Mouse (Mus musculus) regulatory T cell (primary cell): Measurements from ENCODE around the gene Sparc.

Experiments used
- in situ Hi-C: fragments of 300-600 bp; cut with MboI, MseI; formaldehyde crosslinking; loops from one replicate; pipeline ENCODE4 v1.15.1; 2025; ENCODE audit warnings: high pct_unique_total_duplicates

Gene Sparc

DNA sequence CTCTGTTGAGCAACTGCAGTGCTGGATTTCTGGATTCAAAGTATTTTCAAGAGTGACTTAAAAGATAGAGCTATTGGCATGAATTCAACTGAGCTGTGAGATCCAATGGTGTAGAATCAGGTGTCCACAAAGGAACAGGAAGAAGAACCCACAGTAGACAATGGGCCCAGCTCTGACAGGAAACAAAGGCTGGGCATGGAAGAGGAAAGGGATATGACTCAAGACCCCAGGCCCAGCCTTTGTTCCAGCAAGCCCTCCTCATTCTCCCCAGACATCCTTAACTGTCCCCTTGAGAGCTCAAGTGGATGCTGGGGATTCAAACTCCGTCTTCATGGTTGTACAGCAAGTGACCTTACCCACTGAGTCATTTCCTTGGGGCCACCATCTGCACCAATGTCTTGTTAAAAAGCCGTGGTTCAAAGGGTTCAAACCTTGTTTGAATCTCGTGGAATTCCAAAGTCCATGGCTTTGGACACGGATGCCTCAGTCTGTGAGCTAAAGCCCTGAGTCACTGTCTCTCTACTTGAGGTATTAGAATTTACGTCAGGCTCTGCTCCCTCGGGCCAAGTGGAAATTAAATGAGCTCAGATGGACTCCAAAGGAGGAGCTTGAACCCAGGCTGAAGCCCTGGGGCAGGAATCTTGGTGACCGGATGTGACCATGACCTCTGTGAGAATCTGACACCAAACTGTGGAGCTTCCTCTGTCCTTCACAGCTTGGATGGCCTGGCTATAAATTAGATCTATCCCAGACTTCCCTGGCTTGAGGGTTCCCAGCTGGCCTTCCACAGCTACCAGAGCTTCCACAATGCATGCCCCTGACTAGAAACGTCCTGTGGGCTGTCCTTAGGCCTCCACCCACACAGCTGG is 17.1 kb downstream of the Sparc start:
- in situ Hi-C loops, result loop anchor here (5.0 kb wide), 1 partner anchor 36 kb away; no protein-coding TSS in a partner anchor

DNA sequence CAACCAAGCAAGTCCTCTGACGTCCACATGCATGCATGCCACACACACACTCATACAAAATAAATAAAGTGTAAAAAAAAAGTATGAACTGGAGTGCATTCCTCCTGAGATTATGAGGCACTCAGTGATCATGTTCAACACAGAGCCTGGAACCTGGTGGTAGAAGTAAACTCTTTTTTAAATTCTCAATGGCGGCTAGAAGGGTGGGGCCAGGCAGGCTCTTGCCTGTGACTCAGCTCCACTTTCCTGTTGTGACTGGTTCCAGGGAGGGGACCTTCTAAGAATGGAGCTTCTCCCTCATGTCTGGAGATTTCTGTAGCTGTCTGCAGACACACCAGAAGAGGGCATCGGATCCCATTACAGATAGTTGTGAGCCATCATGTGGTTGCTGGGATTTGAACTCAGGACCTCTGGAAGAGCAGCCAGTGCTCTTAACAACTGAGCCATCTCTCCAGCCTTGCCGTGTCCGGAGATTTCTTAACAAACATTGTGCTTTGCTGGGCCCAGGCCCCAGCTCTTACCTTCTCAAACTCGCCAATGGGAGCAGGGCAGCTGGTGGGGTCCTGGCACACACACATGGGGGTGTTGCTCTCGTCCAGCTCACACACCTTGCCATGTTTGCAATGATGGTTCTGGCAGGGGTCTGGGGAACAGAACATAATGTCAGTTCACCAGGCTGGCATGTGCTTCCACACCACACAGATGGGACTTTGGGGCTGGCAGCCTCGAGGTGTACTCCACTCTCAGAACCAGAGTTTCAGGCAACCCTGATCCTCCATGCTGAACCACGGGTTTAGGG is 18.1 kb downstream of the Sparc start:
- in situ Hi-C loops, result loop anchor here (5.0 kb wide), 1 partner anchor 37 kb away; no protein-coding TSS in a partner anchor

DNA sequence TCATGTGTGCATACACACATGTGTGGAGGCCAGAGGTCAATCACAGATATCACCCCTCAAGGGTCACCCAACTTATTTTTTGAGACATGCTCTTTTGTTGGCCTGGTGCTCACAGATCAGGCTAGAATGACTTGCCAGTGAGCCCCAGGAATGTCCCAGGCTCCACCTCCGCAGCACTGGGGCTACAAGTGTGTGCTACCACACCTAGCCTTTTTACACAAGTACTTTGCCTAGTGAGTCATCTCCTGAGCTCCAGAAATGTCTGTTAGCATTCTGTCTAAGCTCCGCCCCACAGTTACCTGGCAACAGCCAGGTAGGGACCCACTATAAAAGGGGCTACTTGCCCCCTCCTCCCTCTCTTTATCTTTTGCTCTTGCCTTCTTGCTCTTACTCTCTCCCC is 22.1 kb downstream of the Sparc start:
- in situ Hi-C loops, result no loop called here

GRCm38 (mm10) chr11:55398371-55398770 is 24.6 kb downstream of the Sparc start:
- in situ Hi-C loops, result no loop called here

GRCm38 (mm10) chr11:55397441-55397840 is 25.5 kb downstream of the Sparc start:
- in situ Hi-C loops, result no loop called here

GRCm38 (mm10) chr11:55397036-55397435 is 25.9 kb downstream of the Sparc start:
- in situ Hi-C loops, result no loop called here

DNA sequence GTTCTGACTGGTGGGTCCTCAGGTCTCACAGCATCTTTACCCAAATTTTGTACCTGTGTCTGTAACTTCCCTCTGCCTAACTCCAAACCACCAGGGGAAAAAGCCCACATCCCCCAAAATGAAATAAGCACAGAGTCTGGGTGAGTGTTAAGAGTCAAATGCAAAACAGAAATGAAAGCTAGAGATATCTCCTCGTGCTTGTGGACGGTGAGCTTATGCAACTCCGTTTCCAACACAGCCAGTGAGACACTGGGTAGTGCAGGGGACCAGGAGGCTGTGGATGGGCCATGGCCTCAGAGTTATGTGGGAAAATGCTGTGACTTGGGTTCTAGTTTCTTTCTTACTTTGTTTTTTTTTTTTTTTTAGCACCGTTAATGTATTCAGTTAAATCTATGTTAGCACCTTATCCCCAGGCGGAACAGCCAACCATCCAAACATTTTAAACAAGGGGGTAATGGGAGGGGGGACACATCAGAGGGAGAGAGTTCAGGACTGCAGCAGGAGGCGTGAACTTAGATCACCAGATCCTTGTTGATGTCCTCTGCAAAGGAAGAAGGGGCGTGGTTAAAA is 27.8 kb downstream of the Sparc start:
- in situ Hi-C loops, result no loop called here

GRCm38 (mm10) chr11:55394592-55394991 is 28.4 kb downstream of the Sparc start:
- in situ Hi-C loops, result no loop called here

DNA sequence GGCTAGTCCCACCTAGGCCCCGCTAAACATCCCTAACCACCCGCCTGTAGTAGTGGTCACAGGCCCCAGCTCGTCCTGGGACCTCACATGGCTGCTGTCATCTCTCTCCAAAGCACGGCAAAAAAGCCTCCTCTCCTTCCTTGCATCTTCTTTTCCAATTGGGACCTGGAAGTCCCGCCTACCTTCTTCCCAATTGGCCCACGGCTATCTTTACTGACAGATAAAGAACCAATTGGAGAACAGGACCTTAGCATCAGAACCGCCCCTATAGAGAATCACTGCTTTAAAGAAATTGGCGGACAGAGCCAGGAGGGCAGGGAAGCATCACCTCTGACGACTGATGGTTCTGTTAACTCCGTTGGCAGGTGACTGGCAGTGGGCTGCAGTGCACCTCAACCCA is 30.5 kb downstream of the Sparc start:
- in situ Hi-C loops, result no loop called here

DNA sequence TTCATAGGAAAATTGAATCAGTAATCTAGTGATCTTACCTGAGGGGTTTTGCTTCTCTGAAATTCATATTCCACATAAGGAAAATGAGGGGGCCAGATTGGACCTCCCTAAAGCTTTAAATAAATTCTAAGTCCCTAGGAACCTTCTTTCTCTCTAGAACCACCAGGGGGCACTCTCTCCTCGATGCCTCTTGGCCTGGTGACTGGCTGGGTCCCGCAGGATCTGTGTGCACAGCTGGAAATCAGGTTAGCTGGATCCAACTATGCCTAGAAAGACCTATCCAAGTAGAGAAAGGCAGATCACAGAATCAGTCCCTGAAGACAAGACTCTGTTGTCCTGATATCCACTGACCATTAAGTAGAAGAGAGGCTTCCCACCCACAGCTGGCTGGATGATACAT is 33.2 kb downstream of the Sparc start:
- in situ Hi-C loops, result loop anchor here (10.0 kb wide), 2 partner anchors 175 to 305 kb away; no protein-coding TSS in a partner anchor

DNA sequence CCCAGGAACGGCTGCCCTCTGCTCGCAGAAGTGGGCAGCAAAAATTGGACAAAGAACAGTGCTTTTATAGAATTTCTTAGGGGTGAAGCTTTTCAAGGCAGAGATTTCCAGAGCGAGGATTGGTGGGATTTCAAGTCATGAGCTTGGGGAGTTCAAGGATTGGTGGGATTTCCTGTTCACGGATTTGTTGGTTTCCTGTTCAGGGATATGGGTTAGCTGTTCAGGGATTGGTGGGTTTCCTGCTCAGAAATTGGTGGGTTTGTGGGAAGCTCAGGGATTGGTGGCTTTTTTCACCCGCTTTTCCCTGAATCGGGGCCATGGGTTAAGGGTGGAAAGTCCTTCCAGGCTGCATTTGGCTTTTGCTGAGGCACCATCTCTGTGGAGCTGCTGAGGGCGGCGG is 35.4 kb downstream of the Sparc start:
- in situ Hi-C loops, result loop anchor here (10.0 kb wide), 2 partner anchors 173 to 303 kb away; no protein-coding TSS in a partner anchor

DNA sequence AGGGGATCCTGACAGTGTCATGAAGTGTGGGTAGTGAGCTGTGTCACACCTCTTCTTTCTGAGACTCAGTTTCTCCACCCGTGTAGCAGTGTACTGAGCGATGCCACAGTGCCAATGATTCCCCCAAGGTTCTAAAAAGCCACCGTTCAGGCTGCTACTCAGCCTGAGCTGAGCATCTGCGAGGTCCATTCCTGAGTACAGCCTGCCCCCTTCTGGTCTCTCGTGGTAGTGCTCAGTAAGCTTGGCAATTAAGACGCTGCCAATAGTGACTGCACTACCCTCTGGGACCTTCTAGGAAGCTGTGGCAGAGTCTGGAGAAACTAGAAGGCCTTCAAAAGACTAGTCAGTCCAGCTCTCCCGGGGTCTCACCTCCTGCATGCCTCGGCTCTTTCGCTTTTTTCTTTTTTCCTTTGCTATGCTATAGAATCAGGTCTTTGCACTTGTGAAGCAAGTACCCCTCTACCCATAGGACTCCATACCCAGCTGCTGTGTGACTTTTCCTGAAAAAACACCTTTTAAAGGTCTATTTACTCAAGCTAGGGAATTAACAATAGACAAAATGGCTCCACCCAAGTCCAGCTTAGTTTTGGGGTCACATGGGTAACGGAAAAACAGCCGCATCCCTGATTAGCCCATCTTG is 36.4 kb downstream of the Sparc start:
- in situ Hi-C loops, result loop anchor here (10.0 kb wide), 2 partner anchors 172 to 302 kb away; no protein-coding TSS in a partner anchor

DNA sequence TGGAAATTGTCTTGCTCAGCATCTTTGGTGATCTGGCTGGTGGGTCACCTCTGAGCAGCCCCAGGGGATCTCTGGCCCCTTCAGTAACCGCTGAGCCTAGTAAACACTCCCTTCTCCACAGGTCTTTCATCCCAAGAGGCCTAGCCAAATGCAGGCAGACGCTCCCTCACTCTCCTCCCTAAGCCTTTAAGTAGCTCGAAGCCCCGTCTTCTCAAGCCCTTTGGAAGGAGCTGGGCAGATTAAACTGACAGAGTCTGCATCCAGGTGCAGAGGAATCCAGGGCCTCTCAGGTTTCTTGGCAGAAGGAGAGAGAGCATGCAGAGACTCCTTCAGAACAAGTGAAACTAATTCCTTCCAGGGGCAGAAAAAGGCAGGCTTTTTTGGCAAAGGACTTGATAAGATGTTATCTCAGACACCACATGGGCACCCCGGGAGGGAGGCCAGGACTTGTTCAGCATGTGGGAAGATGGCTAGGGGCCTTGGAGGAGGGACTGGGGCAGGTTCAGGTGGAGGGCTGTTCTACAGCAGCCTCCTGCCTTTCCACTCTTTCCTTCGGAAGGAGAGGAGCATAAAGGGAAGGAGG is 39.4 kb downstream of the Sparc start:
- in situ Hi-C loops, result loop anchor here (10.0 kb wide), 2 partner anchors 169 to 299 kb away; no protein-coding TSS in a partner anchor

GRCm38 (mm10) chr11:55380908-55381307 is 42.1 kb downstream of the Sparc start:
- in situ Hi-C loops, result loop anchor here (10.0 kb wide), 2 partner anchors 166 to 296 kb away; no protein-coding TSS in a partner anchor

DNA sequence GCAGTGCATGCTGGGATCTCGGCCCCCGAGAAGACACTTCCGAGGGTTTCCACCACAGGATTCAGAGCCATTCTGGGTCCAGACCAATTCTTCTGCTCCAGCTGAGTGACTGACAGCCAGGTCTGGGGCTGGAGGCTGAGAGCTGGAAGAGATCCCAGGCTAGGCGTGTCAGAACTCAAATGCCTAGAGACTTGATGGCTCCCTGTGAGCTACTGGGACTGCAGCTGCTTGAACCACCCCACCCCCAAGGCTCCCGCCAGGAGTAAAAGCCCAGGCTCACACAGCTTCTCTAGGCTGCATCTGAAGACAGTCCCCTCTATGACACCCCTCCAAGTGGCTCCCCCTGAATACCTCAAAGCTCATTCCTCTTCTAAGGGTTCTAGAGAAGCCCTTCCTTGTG is 44.6 kb downstream of the Sparc start:
- in situ Hi-C loops, result no loop called here

DNA sequence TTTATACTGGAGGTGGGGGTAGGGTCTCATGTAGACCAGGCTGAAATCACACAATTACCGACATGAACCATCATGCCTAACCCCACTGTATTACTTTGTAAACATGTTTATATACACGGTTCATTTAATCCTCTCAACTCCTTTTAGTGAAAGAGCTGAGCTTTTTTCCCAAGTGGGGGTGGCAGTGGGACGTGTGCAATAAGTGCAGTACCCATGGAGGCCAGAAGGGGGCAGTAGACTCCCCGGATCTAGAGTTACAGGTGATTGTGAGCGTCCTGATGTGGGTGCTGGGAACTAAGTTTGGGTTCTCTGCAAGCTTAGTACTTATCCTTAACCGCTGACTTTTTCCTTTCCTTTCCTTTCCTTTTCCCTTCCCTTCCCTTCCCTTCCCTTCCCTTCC is 49.1 kb downstream of the Sparc start:
- in situ Hi-C loops, result no loop called here

- in situ Hi-C loops, result no loop called here
Observed at GRCm38 (mm10) chr11:55373373-55373772, 49.6 kb downstream of the Sparc start.

- in situ Hi-C loops, result no loop called here
Observed at GRCm38 (mm10) chr11:55372001-55372400, 51.0 kb downstream of the Sparc start.

GRCm38 (mm10) chr11:55369093-55369471 is 53.9 kb downstream of the Sparc start:
- in situ Hi-C loops, result no loop called here

- in situ Hi-C loops, result no loop called here
Observed at GRCm38 (mm10) chr11:55368388-55369092, 54.4 kb downstream of the Sparc start.
